Mouse (Mus musculus): ENCODE data around the gene Tmem161b. TPM values are rescaled to one million over a fixed set of nuclear protein-coding genes. Genes with fewer than 3 reads are reported as not detected.

Gene Tmem161b
- polyA plus RNA-seq, 1 experiment from 2014 or later, result 13.2 TPM

GRCm38 (mm10) chr13:84280352-84280751 lies 58.3 kb downstream of the Tmem161b start:
- Histone ChIP-seq H3K9me3 (replicated peaks) (no peaks in the 10 kb centered on the region), H3K27me3 (ENCODE audit: low read depth, poor library complexity, severe bottlenecking) (no peaks in the 10 kb centered on the region), H3K36me3 (peaks cover 7% of the 10 kb centered on the region), H3K4me3 (no peak overlapping the region), H3K4me1 (no peaks in the 10 kb centered on the region), H3K27ac (no peak overlapping the region)
- WGBS, result 90% methylated on average over 4 of the region's 4 CpGs
- DNase-seq (ENCODE audit: low spot score), result no peak

DNA sequence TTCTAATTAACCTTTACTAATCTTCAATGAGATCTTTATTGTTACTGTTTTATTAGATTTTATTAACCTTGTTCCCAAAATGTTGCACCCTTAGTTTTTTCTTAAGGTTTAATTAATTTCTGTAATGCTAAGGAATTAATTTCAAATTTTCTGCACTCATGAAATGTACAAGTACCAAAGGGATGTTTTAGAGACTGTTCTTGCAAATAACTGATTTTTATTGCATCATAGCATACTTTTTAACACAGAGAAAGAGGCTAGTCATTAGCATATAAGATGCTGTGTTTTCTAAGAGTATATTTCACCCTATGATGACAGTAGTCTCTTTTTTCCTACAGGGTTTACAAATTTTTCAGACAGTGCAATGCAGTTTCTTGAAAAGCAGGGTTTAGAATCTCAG lies 60.9 kb downstream of the Tmem161b start:
- Histone ChIP-seq H3K27me3 (ENCODE audit: low read depth, poor library complexity, severe bottlenecking) (no peaks in the 10 kb centered on the region), H3K9me3 (replicated peaks) (no peaks in the 10 kb centered on the region), H3K4me1 (no peaks in the 10 kb centered on the region), H3K36me3 (peaks cover 16% of the 10 kb centered on the region), H3K27ac (no peak overlapping the region), H3K4me3 (no peak overlapping the region)
- no peak for DNase-seq (ENCODE audit: low spot score)

GRCm38 (mm10) chr13:84284764-84285558 lies 62.9 kb downstream of the Tmem161b start:
- no peaks in the 10 kb centered on the region for H3K9me3 ChIP-seq (replicated peaks)
- H3K36me3 ChIP-seq, result peaks cover 23% of the 10 kb centered on the region
- H3K4me1 ChIP-seq, result no peaks in the 10 kb centered on the region
- no peak for DNase-seq (ENCODE audit: low spot score)
- no peaks in the 10 kb centered on the region for H3K27me3 ChIP-seq (ENCODE audit: low read depth, poor library complexity, severe bottlenecking)
- no peak overlapping the region for H3K27ac ChIP-seq
- WGBS, result 40% methylated on average over 7 of the region's 7 CpGs
- H3K4me3 ChIP-seq, result no peak overlapping the region

DNA sequence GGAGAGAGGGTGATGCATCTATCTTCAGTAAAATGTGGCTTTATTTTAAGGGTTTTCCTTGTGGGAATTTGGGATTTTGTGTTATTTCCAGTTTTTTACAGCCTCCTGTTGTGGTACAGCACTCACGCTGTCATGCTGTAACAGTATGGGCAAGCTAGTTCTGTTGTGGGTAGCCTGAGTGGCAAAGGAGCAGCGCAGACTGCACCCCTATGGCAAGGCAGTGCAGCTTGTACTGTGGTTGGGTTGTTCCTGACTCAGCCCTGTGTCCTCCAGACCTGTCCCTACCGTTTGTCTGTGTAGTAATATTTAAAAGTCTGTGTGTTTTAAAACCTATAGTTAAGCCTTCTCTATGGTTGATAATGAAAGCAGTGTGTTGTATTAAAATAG lies 63.5 kb downstream of the Tmem161b start:
- H3K27ac ChIP-seq, result no peak overlapping the region

GRCm38 (mm10) chr13:84299445-84300053 lies 77.5 kb downstream of the Tmem161b start:
- H3K27ac ChIP-seq, result peak overlapping the region; percentile 56
- WGBS, result 33% methylated on average over 2 of the region's 2 CpGs
- H3K36me3 ChIP-seq, result peaks cover 22% of the 10 kb centered on the region
- no peak overlapping the region for H3K4me3 ChIP-seq
- no peaks in the 10 kb centered on the region for H3K27me3 ChIP-seq (ENCODE audit: low read depth, poor library complexity, severe bottlenecking)
- peak; percentile 32 for DNase-seq (ENCODE audit: low spot score)
- H3K4me1 ChIP-seq, result peaks cover 8% of the 10 kb centered on the region
- no peaks in the 10 kb centered on the region for H3K9me3 ChIP-seq (replicated peaks)

More for the DNA sequence above, 63.5 kb downstream of the Tmem161b start:
- H3K36me3 ChIP-seq, result peaks cover 23% of the 10 kb centered on the region
- no peak for DNase-seq (ENCODE audit: low spot score)
- H3K9me3 ChIP-seq (replicated peaks), result no peaks in the 10 kb centered on the region
- no peaks in the 10 kb centered on the region for H3K4me1 ChIP-seq
- 91% methylated on average over 3 of the region's 3 CpGs for WGBS
- no peaks in the 10 kb centered on the region for H3K27me3 ChIP-seq (ENCODE audit: low read depth, poor library complexity, severe bottlenecking)
- no peak overlapping the region for H3K4me3 ChIP-seq

GRCm38 (mm10) chr13:84343272-84343671 lies 121.2 kb downstream of the Tmem161b start:
- Histone ChIP-seq H3K27ac (no peak overlapping the region), H3K9me3 (replicated peaks) (no peaks in the 10 kb centered on the region), H3K4me3 (no peak overlapping the region), H3K4me1 (peaks cover 17% of the 10 kb centered on the region), H3K27me3 (ENCODE audit: low read depth, poor library complexity, severe bottlenecking) (peaks cover 62% of the 10 kb centered on the region), H3K36me3 (no peaks in the 10 kb centered on the region)
- WGBS, result 3% methylated on average over 5 of the region's 5 CpGs
- DNase-seq (ENCODE audit: low spot score), result peak; percentile 35

- H3K4me3 ChIP-seq, result no peak overlapping the region
- 3% methylated on average over 13 of the region's 13 CpGs for WGBS
- no peaks in the 10 kb centered on the region for H3K36me3 ChIP-seq
- peaks cover 21% of the 10 kb centered on the region for H3K4me1 ChIP-seq
- no peak overlapping the region for H3K27ac ChIP-seq
- DNase-seq (ENCODE audit: low spot score), result peak; percentile 31
- H3K27me3 ChIP-seq (ENCODE audit: low read depth, poor library complexity, severe bottlenecking), result peaks cover 62% of the 10 kb centered on the region
- H3K9me3 ChIP-seq (replicated peaks), result no peaks in the 10 kb centered on the region
These were observed 121.8 kb downstream of the Tmem161b start for GRCm38 (mm10) chr13:84343691-84344495.

DNA sequence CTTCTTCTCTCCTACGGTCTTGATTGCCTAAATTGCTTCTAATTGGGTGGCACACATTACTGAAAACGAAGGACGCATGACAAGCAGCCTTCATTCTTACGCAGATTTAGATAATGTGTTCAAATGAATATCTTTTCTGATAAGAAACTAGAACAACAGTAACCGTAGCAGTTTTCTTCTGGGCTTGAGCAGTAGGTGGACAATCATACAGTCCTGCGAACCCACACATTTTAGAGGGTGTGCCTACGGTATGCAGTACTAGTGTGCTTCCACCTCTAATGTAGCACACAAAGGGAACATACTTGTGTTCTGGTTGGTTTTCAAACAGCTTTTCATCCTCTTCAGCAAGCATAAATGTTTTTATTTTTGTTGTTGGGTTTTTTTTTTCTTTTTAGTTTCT lies 122.6 kb downstream of the Tmem161b start:
- Histone ChIP-seq H3K27ac (no peak overlapping the region), H3K9me3 (replicated peaks) (no peaks in the 10 kb centered on the region), H3K4me1 (peaks cover 21% of the 10 kb centered on the region), H3K36me3 (no peaks in the 10 kb centered on the region), H3K27me3 (ENCODE audit: low read depth, poor library complexity, severe bottlenecking) (peaks cover 62% of the 10 kb centered on the region), H3K4me3 (no peak overlapping the region)
- no peak for DNase-seq (ENCODE audit: low spot score)
- WGBS, result 6% methylated on average over 7 of the region's 7 CpGs

DNA sequence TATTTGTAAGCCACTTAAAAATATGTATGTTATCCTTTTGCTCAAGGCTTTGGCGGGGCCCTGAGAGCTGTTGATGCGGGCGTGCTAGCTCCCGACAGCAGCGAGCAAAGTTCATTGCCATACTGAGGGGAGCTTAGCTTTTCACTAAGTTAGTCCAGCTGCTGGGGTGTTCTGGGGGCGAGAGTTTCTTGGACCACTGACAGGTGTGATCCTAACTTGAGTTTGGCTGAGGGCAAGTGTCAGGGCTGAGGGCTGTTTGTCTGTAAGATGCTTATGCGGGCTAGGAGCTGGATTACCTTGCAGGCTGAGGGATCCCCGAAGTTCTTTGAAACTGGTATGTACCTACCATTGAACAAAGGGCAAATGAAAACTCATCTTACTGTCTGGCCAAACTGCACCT lies 123.0 kb downstream of the Tmem161b start:
- peaks cover 21% of the 10 kb centered on the region for H3K4me1 ChIP-seq

More for the DNA sequence above, 123.0 kb downstream of the Tmem161b start:
- H3K4me3 ChIP-seq, result no peak overlapping the region
- H3K27me3 ChIP-seq (ENCODE audit: low read depth, poor library complexity, severe bottlenecking), result peaks cover 64% of the 10 kb centered on the region
- H3K36me3 ChIP-seq, result no peaks in the 10 kb centered on the region
- no peaks in the 10 kb centered on the region for H3K9me3 ChIP-seq (replicated peaks)
- no peak overlapping the region for H3K27ac ChIP-seq
- WGBS, result 1% methylated on average over 8 of the region's 8 CpGs
- peak; percentile 57 for DNase-seq (ENCODE audit: low spot score)

Small RNAs within 50 kb of the gene (microRNA-seq; reads per million reads assigned to microRNA genes)
- not detected for gene Gm24331
